Mouse (Mus musculus) heart, postnatal 36 days (tissue): ENCODE measurements around the gene Plcb1. TPM values are rescaled to one million over a fixed set of nuclear protein-coding genes. Genes with fewer than 3 reads are reported as not detected.
"Not testable (repeated sequence)": the region's sequence is repeated elsewhere in the genome, so short reads cannot be mapped to it uniquely, and the experiment has no call there.

ENCODE experiments used
- DNase-seq, 2 experiments: peaks; one replicate each; pipeline ENCODE4 v3.0.0; 2021 to 2022
- intact Hi-C: fragments of 180-260 bp; cut with DNase I; formaldehyde crosslinking; loops from one replicate; pipeline ENCODE4 v1.15.1; 2025
- total RNA-seq, 2 experiments: library from RNA; stranded (reverse); gene quantifications; 2 replicates each; pipeline ENCODE4 v1.2.3; 2021

Plcb1 gene
- total RNA-seq, 2 experiments from 2014 or later: 4.0 to 4.7 TPM

DNA sequence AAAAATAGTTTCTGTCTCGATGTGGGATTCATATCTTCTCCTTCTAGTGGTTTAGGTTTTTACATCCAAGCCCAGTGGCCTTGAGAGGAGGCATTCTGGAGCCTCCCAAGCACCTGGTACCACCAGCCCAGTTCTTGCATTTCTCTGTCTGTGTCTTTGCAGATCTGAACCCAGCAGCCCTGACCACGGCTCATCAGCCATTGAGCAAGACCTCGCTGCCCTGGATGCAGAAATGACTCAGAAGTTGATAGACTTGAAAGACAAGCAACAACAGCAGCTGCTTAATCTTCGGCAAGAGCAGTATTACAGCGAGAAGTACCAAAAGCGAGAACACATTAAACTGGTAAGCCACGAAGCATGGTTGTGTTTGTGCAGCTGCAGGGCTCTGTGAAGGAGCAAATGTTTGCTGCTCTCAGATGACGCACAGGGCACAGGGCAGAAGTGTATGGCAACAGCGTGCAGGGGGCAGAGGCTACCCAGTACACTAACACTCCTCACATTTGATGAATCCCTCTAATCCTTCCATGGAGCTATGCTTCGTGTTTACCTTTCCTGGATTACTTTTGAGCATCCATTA is 584.5 kb downstream of the Plcb1 start:
- no peak for DNase-seq
- intact Hi-C loops: no loop called here

DNA sequence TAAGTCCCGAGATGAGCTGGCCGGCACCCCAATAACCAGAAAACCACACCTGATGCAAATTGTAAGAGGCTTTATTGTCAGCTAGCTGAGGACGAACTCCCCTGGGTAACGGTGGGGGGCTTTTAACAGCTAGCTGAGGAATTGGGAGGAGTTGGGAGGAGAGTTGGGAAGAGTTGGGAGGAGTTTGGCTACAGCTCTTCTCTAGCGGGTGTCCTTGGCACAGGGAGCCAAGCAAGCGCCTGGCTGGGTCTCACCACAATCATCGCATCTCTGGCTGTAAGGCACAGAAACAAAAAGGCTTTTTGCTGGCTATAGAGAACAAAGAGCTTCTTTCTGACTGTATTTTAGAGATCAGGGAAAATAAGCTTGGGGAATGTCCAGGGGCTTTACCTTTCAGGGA is 594.9 kb downstream of the Plcb1 start:
- intact Hi-C loops, DNase-seq: not testable (repeated sequence)

DNA sequence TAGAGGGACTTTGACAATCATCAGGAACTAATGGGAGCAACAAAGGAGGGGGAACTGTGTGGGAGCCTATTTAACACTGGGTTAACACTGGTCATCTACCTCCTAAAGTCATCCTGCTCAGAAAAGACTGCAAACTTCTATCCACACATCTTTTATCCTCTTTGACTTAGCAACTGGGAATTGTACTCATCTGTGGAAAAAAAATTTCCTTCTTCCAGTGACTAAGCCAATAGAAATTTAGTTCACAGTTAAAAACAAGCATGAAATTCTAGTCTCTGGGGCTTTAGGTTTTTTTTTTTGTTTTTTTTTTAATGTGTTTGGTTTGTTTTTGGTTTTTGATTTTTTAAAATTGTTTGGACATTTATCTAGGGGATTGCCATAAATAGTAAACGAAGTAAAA is 595.5 kb downstream of the Plcb1 start:
- intact Hi-C loops: no loop called here
- no peak for DNase-seq

DNA sequence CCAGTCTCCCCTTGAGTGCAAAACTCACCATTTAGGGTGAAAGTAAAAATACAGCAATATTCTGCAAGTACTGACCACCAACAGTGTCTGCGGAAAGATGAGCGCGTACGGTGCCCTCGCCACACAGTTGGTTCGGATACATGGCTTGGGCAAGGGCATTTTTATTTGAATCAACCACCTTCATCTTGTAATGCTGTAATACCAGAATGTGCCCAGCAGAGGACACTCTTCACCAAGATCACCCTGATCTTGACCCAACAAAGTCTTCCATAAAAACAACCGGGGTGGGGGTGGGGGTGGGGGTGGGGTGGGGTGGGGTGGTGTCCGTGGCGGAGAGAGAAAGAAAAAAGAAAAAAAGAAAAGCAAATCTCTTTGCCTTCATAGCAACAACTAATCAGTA is 602.1 kb downstream of the Plcb1 start:
- DNase-seq: peak; percentile 31 to 44

DNA sequence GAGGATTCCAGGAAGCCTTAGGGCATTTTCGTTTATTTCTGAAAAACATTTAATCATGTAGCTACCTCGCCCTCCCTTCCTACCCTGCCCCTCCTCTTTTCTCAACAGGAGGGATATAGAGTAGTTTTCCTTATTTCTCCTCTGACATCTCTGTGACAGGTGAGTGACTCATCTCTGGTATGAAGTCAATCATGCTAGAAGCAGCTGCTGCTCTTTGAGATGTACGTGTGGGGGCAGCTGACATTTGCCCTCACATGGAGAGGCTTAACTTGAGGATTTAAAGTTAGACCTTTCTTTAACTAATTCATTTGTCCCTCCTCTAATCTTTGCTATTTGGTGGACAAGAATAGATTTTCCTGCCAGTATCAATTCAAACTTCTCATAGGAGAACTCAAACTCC is 608.8 kb downstream of the Plcb1 start:
- intact Hi-C loops: no loop called here
- no peak for DNase-seq

More for the DNA sequence above, 602.1 kb downstream of the Plcb1 start:
- intact Hi-C loops: loop anchor here (1.0 to 5.0 kb wide), 5 partner anchors 51 to 569 kb away; partner anchors contain the start of gene Plcb4

DNA sequence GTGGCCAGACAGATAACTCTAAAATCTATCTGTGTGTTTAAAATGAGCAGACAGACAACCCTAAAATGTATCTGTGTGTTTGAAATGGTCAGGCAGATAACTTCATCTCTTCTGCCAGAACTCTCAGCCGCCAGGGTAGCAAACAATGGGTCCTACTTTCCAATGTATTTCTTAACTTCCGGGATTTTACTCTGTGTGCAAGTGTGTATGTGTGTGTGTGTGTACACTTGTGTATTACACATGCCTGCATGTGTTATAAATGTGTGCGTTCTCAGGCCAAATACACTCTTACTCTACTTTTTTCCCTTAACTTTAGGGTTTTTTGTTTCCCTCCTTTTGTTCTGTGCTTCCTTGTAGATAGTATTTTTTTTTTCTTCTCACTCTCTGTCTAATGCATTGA is 610.5 kb downstream of the Plcb1 start:
- DNase-seq: no peak
- intact Hi-C loops: no loop called here

DNA sequence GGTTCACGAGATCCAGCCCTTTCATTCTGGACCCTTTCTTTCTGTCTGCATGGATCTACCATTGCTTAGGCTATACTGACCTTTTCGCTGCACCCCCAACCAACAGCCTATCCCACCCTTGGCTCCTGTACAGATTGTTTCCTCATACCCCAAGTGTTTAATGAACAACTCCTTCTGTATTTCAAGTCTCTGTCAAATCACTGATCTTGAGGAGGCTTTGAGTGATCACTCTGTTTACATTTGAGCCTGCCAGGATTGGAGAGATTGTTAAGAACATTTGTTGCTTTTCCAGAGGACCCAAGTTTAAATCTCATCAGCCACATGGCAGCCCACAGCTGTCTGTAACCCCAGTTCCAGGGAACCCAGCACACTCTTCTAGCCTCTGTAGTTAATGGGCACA is 612.1 kb downstream of the Plcb1 start:
- no peak for DNase-seq
- intact Hi-C loops: no loop called here

DNA sequence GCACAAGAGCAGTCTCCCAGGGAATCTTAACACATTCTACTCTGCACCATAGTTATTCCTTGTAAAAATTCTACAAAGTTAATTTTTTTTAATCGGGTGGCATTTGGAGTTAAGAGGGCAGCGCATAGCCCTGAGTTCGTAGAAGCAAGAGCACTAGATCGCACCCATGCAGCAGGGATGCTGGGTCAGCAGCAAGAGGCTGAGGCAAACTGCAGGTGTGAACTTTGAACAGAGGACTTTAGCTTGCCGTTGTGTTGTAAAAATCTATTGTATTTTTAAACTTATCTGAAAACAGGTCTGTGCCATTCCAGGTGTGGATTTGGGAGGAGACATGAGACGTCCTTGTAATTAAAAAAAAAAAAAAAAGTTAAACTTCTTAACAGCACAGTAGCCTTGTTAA is 613.9 kb downstream of the Plcb1 start:
- DNase-seq: no peak
- intact Hi-C loops: no loop called here

DNA sequence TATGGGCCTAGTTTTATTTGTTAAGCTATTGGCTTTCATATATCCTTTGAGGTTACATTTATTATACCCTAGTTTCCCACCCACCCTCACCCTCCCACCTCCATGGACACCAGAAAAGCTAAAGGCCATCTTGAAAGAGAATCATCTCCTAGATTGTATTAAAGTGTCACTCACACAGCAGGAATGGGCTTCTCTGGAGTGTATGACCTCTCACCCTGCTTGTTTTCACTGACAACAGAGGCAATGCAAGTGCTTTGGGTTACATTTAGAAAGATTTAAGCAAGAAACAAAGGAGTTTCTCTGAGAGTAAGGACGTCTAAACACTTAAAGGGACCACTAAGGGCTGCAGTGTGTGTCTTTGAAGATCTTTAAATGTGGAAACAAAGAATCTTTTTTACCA is 617.0 kb downstream of the Plcb1 start:
- DNase-seq: no peak
- intact Hi-C loops: no loop called here

DNA sequence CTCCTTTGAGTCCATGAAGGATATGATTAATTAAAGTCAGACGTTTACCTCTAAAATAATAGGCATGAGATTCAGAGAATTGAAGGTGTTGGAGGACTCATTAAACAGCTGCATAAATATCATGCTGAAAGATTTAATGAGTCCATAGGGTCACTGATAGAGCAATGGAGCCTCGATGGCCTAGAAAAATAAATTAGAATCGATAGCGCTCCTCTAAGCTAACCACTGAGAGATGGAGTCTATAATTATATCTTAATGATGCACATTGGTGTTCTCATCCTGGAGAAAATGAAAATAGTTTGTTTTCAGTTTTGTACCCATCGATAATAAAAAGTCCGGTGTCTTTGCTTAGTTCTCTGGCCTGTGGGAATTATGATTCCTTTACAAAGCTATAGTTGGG is 617.5 kb downstream of the Plcb1 start:
- no peak for DNase-seq
- intact Hi-C loops: no loop called here

DNA sequence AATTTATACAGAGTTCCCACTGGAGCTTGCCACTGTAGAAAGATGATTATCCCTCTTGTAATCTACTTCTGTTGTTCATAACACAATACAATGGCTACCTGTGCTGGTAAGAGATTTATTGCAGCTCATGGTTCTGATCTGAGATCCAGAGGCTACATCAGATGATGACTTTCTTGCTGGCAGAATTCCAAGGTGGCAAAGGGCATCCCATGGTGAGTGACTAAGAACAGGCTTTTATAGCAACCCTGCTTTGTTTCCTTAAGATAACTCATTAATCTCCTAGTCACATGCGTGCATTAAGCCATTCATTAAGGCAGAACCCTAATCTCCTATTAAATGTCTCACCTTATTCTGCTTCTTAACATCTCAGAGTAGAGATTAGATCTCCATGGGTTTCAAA is 618.2 kb downstream of the Plcb1 start:
- intact Hi-C loops: no loop called here

DNA sequence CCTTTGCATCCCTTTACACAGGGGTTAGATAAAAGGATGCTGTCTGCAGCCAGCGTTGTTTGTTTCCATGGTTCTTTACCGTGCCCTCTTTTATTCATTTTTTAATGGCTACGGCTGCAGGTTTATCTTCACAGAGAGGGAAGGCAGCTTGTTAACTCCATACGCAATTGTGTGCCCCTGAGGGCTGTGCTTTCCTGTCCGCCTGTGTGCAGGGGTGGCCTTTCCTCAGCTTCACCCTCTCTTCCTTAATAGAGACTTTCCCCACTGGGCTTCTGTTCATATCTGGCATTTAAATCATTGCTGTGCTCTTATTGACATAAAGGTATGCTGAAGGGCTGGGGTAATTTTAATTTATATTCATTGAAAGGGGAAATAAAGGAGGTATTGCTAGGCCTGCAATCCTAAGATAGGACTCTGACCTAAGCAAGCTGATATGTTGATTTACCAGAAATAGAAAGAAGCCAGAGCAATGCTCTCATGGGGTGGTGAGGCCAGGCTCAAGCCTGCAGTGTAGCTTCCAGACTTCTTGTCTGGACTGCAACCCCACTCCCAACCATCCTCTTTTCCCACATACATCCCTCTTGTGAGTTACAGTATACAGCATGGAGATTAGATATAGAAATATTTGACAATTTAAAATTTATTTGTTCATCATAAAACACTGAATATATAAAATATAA is 623.7 kb downstream of the Plcb1 start:
- intact Hi-C loops: no loop called here
- DNase-seq: no peak

More for the DNA sequence above, 618.2 kb downstream of the Plcb1 start:
- no peak for DNase-seq

DNA sequence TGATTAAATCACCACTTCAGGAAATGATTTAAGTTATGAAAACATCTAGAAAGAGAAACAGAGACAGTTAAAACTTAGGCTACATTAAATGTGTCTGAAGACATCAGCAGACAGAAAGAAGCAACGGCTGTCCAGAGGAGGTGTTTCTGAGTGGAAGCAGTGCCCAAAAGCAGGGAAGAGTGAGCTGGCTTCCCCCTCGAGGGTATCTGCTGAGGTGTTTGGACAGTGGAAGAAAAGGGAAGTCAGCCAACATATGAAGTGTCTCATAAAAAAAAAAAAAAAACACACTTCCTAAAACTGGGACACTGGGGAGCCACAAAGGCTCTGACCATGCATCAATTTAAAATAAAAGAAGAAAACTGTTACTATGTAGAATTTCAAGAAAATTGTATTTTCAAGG is 625.8 kb downstream of the Plcb1 start:
- intact Hi-C loops: no loop called here
- no peak for DNase-seq

DNA sequence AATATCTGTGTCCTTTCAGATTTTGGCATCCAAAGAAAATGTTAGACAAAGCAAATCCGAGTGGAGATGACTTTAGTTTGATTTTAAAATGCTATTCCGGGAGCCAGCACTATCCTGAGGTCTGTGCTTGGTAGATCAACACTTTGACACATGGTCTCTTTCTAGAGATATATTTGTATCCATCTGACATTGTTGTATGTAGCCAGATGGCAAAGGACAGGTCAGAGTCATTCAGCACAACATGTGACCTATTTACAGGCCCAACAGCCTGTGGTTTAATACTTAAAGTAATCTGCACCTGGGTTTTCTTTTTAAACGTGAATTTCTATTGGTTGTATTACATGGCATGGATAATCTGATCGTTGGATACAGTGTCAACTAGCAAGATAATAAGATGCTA is 629.3 kb downstream of the Plcb1 start:
- intact Hi-C loops: no loop called here
- no peak for DNase-seq

DNA sequence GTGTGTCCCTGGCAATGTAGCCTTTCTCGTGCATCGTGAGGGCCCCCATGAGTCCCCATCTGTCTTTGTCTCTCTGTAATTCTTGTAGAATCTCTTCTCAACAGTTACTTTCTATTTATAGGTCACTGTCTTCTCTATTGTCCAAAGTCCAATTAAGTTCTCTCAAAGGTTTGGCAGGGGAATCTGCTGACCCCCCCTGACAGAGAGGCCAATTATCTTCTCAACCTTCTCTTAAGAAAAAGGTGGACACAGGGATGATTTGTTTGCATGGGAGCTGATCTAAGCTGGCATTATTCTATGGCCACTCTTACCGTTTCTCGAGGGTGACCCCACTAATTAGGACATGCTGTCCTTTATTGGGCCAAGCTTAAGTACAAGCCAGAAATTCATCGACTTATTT is 633.4 kb downstream of the Plcb1 start:
- intact Hi-C loops: no loop called here
- DNase-seq: no peak

DNA sequence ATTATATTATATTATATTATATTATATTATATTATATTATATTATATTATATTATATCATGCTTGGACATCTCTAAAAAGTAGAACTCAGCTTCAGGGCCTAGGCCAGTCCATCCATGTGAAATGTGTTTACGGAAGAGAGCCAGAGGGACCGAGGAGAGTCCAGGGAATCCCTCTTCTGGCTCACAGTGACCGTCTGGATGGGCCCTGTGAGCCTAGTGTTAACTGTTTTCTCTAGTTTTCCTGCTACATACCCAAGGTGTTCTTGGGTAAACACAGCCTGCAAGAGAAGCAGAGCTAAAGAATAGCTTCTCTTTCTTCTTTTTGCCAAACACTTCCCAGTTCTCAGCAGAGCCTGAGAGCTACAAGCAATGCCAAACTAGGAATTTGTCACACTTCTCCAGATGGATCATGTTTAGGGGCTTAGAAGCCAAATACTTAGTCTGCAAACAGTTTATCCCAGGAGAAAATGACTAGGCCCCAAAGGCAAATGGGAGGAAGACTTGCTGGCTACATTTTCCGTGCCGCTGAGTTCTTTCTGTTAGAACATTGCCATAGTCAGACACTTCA is 649.2 kb downstream of the Plcb1 start:
- intact Hi-C loops: loop anchor here (5.0 kb wide), 2 partner anchors 277 to 312 kb away; no protein-coding TSS in a partner anchor
- DNase-seq: peak in 1 of 2 experiments; percentile 14

DNA sequence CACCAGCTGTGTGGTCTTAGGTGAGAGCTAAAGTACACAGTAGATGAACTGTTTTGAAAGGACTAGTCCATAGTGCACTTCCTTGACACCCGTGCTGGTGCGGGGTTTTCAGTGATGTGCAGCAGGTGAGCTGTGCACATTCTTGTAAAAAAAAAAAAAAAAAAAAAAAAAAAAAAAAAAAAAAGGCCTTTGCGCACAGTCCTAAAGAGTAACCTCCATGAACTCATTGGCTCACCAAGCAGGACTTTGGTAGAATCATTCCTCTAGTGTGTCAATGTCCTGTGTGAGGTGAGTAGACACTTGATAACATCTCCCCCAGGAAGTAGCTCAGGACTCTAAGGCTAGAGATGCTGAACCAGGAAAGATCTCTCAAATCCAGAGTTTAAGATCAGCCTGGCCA is 653.2 kb downstream of the Plcb1 start:
- DNase-seq: no peak

DNA sequence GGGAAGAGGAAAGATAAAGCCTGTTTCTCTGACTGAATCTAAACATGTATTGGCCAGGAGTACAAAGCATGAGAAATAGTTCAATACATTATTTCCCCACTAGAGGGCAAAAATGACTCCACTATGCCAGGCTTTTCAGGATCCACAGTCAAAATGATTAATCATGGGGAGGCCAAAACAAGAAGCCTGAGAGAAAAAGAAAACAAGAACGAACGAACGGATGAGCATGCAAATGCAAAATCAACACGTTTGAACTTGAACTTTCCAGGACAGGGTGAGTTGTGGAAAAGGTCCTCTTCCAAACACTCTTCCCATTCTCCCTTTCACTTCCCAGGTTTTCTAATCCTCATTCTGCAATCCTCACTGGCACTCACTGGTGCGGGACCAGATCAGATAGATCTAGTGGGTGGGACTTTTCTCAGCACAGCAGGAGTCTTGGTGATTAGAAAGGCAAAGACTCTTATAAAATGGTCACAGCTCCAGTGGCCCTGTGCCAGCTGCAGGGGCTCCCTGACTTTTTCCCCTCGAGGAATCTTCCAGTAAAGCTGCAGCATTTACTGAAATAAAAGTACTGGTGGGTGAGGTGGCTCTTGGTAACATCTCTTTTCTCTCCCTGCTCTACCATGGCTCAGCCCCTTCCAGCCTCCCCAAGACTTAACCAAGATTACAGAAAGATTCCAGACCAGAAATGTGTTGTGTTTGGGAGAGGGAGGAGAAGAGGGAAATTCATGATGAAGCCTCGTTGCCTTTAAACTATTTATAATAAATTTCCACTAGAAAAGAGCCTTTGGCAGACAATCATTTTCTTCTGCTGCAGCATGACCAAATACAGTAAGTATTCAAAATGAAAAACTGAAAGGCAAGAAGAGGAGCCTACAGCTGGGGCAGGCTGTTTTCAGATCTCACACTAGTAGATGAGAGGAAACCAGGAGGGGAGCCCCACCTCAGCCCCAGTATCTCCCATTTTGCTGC is 654.0 kb downstream of the Plcb1 start:
- intact Hi-C loops: loop anchor here (2.0 to 5.0 kb wide), 7 partner anchors 51 to 517 kb away; partner anchors contain the start of gene Plcb4
- peak; percentile 31 to 32 for DNase-seq

More for the DNA sequence above, 653.2 kb downstream of the Plcb1 start:
- intact Hi-C loops: loop anchor here (2.0 to 5.0 kb wide), 7 partner anchors 50 to 518 kb away; partner anchors contain the start of gene Plcb4

DNA sequence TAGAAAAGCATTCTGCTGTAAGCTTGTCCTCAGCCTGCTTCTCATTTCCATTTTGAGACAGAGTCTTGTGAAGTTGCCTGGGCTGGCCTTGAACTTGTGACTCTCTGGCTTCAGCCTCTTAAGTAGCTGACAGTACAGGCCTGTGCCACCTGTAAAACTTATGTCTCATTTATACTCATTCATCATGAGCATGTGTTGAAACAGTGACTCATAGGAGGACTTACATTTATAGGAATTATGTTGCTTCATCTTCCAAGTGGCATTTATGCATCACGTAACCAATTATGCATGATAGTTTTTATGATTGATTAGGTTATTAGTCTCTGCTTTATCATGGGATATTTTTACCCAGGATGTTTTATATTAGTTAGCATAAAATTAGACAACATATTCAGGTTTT is 667.7 kb downstream of the Plcb1 start:
- DNase-seq: no peak
- intact Hi-C loops: no loop called here

DNA sequence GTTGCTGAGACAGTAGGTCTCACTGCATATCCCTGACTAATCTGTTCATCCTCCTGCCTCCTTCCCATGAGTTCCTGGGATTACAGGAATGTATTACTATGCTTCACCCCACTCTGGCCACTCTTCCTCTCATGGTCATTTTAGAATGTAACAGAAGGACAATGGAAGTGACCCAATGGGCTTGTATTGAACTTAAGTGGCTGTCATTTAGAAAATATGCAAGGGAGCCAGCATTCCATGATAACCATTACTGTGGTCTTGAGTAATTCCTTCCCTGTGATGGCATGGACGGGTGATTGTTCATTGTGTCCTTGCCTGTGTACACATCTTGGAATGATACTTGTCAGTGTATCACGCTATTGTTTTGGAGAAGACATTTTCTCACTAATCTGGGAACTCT is 668.1 kb downstream of the Plcb1 start:
- no peak for DNase-seq
- intact Hi-C loops: no loop called here

DNA sequence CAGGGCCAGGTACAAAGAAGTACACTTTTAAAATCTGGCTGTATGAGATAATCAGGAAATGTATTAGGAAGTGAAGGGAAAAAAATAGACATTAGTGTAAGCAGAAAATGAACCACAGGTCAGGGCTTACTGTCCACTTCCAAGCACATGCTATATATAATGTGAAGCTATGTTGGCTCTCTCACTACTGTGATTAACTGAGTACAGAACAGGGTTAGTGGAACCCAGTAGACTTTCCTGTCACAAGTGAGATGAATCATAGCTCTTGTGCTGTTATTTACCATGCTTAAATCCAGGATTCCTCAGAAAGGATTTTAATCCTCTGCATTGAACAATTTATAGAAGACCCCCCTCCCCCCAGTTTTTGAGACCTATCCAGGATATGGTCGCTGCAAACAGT is 668.6 kb downstream of the Plcb1 start:
- intact Hi-C loops: no loop called here

More for the DNA sequence above, 668.6 kb downstream of the Plcb1 start:
- no peak for DNase-seq
